Mouse (Mus musculus) heart, postnatal 10 days (tissue): ENCODE results near the gene Chdh. TPM values are rescaled to one million over a fixed set of nuclear protein-coding genes. Genes with fewer than 3 reads are reported as not detected.

Source experiments
- DNase-seq, 2 experiments: peaks; one replicate each; pipeline ENCODE4 v3.0.0; 2021
- intact Hi-C: fragments of 180-260 bp; cut with DNase I; formaldehyde crosslinking; loops from one replicate; pipeline ENCODE4 v1.15.1; 2025
- total RNA-seq, 2 experiments: library from RNA; stranded (reverse); gene quantifications; 2 replicates each; pipeline ENCODE4 v1.2.3; 2021

The Chdh gene
- total RNA-seq: 1 to 10 TPM in 1 of 2 experiments, under 1 TPM in 1; 0.35 to 1.2 TPM

DNA sequence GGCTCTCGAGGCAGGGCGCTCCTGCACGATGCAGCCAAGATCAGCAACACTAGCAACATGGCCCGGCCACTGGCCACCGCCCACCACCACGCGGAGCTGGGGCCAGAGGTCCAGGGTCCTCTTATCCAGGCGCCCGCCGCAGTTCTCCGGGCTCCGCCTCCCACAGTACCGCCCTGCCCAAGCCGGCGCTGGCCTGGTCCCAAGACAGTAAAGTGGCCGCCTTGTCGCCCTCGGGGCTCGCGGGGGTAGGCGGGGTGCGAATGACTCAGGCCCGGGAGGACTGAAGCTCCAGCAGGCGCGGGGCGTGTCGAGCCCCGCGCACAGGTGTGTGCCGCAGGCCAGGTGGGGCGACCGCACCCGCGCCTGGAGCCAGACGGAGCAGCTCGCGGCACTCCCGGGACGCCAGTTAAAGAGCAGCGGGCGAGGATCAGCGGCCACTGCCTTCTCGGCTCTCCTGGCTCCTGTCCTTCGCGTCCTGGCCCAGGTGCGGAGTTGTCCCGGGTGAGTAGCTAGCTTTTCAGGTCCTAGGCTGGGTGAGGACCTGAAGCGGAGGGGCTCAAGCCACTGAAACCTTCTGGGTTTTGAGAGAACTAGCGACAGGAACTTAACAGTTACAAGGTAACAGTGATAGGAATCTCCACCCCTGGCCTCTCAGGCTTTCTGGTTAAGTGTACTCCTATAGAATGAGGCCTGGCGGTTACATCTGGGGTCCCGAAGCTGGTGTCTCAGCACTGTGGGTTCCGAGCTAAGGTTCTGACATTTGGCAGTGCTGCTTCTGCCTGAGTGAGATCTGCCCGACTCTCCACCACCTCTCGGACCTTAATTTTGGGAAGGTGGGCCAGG is at the start of gene Chdh, which contains the start of gene Il17rb:
TSS of gene Chdh (plus strand) at position 291 of the 843 bp plus-strand sequence.
TSS of gene Il17rb (minus strand) at position 164 of the 843 bp plus-strand sequence.
- DNase-seq: peak; percentile 58 to 62
- intact Hi-C loops: no loop called here

DNA sequence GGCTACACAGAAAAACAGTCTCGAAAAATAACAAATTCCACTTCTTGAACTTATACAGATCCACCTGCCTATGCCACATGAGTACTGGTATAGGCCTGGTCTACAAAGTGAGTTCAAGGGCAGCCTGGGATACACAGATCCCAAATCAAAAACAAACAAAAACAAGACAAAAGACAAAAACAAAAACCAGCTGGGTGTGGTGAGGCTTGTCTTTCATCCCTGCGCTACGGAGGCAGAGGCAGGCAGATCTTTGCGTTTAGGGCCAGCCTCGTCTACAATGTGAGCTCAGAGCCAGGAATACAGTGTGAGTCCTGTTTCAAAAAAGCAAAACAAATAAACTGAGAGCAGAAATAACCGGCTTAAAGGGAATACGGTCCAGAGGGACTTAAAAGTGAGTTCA is 41.2 kb upstream of the Chdh start:
- intact Hi-C loops: no loop called here
- no peak for DNase-seq

DNA sequence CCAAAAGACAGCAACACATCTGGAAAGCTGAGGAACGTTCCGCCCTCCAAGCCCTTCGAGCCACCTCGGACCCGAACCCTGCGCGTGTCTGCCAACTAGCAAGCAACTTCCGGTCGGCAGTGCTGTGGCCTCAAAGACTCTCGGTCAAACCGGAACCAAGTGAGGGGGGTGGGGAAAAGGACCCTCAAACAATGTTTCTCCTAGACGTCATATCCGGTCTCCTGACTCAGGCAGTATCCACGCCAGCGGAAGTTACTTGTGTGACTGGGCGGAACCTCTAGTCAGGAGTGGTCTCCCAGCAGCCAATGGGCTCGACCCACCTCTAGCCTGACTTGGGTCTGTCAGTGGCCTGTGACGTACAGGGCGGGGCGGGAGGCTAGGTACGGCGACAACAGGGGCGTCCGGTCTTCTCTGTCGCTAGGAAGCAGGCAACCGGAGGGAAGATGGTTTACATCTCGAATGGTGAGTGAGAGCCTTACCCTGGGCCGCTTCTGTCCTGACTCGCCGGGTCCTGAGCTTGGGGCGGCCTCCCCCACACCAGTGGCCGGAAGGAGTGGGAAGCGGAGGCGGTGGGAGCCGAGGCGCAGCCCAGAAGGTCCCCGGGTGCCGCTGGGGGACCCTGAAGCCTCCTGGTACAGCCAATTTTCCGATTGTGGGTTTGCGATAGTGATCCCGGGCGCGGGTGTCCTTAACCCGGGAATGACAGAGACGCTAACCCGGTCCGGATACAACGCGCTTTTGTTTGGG is 40.6 kb upstream of the Chdh start, which contains the start of gene Selenok:
TSS of gene Selenok (plus strand) at position 234 of the 747 bp plus-strand sequence.
- DNase-seq: peak; percentile 98
- intact Hi-C loops: no loop called here

DNA sequence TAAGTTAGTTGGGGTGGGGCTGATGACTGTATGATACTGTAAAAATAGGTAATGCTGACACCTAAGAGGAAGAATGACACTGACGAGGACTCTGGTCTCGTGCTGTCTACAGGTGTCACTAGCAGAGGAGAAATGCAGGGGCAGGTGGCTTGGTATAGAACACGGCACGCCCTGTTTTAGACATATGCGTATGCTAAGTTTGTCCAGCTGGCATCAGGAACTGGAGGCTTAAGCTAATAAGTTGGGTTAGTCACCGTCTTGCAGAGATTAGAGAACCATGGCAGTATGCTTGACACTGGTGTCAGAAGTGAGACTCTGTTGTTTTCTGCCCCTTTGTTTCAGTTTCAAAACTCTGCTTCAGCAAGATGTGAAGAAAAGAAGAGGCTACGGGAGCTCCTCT is 37.4 kb upstream of the Chdh start:
- no peak for DNase-seq
- intact Hi-C loops: no loop called here

DNA sequence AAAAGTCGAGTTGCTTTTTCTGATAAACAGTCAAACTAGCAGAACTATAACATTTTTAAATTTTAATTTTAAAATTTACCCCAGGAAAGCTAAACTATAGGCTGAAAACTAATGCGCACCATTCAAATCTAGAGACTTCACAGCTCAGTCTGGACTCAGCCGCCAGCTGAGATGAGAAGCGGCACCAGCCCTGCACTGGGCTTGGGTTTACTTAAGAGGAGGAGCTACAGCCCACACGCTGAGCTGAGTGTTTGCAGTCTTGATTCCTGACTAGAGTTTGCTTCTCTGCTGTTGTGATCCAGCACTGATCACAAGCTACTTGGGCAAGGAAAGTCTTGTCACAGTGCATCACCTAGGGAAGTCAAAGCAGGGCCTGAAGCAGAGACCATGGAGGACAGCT is 36.8 kb upstream of the Chdh start:
- intact Hi-C loops: no loop called here
- DNase-seq: no peak

DNA sequence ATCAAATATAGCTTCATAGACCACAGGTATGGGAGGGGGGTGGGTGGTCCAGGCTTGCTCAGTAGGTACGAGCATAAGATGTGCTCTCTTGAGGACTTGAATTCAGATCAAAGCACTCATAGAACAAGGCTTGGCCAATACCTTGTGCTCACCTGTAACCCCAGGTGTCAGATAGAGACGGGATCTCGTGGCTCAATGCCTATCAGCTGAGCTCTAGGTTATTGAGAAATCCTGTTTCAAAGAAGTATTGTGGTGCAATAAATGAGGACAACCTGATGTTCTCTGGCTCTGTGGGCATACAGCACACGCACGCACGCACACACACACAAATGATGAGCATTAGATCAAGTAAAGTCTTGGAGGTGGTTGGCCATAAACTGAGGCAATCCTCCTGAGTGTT is 31.9 kb upstream of the Chdh start:
- DNase-seq: no peak
- intact Hi-C loops: no loop called here

DNA sequence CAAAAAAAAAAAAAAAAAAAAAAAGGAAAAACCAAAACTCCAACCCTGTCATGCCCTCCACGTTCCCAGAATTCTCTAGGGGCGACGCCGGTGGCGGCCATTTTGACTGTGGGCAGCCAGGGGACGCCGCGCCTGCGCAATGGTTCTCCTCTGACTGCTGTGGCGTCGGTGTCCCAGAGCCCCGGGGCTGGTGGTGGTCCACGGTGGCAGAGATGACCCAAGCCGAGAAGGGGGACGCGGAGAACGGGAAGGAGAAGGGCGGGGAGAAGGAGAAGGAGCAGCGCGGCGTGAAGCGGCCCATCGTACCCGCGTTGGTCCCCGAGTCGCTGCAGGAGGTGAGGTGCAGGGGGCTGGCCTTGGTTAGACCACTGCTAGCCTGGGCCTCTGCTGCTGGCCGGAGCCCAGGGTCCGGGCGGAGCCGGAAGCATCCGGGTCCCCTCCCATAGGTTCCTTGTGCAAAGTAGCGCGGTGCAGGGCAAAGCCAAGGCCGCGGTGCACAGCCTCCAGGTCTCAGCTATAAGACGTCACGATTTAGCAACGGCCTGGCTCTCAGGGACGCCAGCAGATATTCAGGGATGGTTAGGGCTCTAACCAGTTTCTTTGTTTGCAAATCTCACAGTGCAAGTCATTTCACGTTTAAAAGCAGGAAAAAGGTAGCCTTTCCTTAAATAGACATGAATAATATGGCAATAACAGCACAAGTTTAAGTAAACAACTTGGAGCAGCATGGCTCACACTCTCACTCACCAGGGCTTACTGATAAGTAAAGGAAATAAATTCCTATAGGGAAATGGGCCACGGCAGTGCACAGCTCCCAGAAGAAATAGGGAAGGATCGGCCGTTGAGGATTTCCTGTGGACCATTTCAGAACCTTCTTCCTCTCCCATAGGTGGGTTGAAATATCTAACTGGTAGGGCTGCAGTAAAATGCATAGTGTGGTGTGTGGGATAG is 30.3 kb upstream of the Chdh start, which contains the start of gene Actr8:
TSS of gene Actr8 (plus strand) at position 84 of the 951 bp plus-strand sequence.
- DNase-seq: peak; percentile 96 to 97
- intact Hi-C loops: no loop called here

DNA sequence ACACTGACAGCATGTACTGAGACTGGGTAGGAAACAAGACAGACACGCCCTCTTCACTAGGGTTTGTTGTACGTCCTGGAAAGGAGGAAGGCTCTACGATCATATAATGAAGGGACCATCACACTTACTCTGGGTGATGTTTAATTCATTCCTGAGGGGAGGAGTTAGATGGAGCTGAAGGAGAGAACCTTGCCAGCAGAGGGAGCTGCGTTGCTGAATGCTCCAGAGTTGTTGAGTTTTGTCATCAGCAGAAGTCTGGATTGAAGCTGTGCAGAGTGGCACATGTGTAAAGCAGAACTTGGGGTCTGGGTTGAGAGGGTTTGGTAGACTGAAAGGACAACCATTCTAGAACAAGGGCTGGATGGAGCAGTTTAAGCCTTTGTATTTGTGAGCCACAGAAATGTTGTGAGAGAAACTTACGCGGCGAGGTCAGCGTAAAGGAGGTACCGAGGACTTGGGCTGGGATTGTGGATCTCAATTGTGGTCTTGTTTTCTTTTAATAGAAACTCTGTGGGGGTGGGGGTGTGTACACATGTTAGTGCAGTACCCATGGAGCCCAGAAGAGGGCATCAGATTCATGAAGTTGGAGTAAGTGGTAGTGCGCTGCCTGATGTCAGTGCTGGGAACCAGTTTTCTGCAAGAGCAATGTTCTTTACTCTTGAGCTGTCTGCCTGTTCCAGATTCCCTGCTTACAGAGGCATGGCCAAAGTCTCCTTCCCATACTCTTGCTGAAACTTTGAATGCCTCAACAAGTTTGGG is 28.2 kb upstream of the Chdh start:
- DNase-seq: peak in 1 of 2 experiments; percentile 36
- intact Hi-C loops: no loop called here

DNA sequence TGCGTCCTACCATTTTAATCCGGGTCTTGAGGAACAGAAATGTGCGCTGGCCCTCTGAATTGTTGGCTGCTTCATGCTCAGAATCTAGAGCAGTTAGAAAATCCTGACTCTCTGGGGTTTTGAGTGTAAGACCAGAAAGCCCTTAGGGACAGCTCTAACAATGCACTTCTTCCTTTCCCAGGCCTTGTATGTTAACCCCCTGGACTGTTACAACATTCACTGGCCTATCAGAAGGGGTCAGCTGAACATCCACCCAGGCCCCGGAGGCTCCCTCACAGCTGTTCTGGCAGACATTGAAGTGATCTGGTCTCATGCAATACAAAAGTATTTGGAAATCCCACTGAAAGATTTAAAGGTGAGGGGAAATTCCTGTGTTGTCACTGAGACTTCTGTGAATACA is 22.7 kb upstream of the Chdh start:
- no peak for DNase-seq
- intact Hi-C loops: no loop called here

DNA sequence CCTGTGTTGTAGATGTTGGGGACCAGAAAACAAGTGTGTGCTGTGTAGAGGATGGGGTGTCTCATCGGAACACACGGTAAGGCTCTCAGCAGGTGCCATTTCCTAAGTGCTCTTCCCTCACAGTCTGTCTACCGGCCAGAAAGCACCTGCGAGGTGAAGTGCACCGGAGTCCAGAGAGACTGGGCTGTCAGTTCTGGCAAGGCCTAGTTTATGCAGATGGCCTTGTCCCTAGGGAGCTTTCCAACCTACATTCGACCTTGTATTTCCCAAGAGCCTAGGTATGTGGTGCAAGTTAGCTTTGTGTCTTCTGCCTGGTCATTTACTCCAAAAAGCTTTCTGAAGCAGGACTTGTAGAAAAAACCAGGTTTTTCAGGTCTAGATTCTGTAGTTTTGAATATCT is 21.5 kb upstream of the Chdh start:
- intact Hi-C loops: no loop called here
- DNase-seq: no peak

DNA sequence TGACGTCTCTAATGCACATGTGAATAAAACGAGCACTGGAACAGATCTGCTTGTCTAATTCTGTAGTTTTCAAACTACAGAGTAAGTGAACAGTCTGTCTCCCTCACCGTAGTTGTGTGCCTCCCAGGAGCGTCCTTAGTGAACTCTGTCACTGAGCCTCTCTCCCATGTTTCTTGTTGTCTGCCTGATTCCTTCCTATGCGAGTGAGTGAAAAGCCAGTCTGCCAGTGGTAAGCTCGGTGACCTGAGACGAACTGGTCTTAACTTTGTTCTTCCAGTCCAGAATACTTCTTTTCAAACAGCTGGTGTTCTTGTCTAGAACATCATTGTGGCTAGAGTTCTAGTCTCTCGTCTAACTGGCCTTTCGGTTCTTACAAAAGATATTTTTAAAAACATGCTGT is 21.1 kb upstream of the Chdh start:
- no peak for DNase-seq
- intact Hi-C loops: no loop called here

DNA sequence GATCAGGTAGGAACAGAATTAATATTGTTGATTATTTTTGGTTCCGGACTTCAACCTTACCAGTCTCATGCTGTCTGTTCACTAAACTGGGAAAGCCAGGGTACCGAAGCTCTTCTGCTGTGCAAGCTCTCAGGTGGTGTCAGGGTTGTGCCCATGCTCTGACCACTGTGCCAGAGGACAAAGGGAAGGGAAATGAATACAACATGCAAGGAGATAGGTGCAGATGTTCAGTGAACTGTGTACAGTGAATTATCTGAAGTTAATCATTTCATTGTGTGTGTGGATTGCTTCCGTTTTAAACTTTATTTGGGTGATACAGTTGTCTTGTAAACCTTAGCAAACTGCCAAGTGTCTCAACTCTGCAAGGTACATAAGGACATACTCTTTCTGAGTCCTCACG is 20.5 kb upstream of the Chdh start:
- intact Hi-C loops: no loop called here
- no peak for DNase-seq

DNA sequence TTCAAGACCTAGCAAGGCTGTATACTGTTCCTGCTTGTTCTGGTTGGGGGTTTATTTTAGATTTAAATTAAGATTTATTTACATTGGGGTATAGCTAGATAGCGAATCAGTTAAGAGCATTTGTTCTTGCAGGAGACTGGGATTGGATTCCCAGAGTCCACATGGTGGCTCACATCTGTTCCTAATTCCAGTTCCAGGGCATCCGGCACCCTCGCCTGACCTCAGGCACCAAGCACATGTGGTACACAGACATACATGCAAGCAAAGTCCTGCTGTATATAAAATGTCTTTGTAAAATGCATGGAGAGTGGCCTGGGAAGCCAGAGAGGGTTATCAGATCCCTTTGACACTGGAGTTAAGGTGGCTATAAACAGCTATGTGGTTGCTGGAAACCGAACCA is 13.8 kb upstream of the Chdh start:
- no peak for DNase-seq
- intact Hi-C loops: no loop called here

DNA sequence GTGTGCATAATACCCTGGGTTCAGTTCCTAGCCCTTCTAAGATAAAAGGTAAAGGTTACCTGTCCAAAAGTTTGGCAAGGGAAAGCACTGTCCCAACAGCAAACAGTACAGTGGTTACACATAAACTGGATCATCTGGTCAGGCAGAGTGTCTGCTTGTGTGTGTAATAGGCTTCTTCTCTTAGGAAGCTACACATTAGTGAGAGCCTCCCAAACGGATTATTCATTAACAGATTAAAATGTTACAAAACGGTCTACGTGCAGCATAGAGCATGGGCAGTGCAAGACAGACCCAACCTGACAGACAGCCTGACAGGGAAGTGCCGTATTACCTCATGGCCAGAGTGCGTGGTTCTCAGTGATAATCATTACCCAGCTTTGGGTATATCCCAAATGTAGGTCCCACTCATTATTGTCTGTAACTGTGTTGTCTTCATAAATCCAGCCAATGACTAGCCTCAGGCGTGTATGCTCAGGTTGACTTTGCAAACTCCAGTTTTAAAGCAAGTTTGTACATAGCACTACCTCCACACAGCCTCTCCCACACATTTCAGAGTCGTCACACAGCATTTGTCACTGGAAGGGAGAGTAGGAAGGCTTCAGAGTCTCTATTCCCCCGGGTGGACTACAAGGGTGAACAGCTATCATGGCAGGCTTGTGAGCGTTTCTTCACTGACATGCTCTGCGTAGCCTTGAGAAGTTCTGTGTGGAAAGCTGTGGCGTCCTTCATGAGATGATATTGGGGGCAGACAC is 12.6 kb upstream of the Chdh start:
- no peak for DNase-seq
- intact Hi-C loops: no loop called here

DNA sequence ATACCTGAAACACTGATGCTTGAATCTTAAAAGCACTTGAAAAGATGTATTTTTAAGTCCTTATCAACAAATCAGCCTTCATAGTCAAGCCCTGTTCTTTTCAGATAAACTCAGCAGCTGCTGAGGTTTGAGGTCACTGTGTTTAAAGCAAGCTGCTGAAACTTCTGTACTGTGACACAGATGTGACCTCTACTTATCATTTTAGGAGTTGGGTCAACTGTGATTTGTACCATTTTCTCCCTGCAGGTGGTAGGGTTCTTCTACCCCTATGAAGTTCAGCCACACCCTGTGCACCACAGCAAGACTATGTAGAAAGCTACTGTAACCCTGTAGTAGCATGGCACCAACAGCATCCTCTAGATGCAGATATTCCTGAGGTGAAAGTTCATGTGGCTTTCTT is 11.5 kb upstream of the Chdh start:
- intact Hi-C loops: no loop called here
- no peak for DNase-seq

DNA sequence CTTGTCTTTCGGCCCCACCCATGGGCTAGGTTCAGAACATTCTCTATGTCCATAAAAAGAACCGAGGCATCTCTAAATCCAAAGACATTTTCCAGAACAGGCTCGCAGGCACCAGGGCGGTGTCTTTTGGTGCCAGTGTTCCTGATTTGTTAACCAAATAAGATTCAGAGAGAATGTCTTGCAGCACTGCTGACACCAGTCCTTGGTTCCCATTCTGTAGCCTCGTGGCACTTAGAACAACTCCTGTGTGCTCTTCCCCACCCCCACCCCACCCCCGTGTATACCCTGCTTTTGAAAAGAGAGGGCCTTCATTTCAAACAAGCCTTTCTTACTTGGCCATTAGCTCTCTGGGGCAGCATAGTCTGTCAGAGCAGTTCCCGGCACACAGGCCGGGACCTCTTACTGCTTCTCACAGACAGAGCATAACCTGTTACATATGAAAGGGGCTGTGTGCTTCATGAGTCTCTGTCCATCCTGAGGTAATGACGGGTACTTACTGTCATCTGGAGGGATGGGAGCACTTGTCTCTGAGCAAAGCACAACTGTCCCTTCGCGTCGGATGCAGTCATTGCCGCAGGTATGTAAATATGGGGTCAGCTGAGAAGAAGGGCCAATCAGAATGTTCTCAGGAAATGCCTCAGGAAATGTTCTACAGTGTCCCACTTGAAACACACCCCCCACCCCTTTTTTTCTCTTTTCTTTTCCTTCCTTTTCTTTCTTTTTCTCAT is 9.9 kb upstream of the Chdh start:
- intact Hi-C loops: no loop called here
- DNase-seq: no peak

DNA sequence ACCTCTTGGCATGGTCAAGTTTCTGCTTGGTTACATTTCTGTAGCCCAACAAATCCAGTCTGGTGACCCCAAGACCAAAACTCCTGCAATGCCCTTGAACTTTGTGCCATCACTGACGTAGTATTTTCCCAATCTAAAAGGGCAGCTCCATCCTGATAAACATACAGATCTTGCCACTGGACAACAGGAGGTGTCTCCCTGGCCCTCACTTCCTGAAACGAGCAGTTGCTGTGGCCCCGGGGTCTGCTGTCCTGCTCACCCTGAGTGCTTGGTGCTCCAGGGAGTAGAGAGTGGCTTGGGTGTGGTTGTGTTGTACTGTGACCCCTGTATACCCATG is 9.4 kb upstream of the Chdh start:
- no peak for DNase-seq
- intact Hi-C loops: no loop called here

DNA sequence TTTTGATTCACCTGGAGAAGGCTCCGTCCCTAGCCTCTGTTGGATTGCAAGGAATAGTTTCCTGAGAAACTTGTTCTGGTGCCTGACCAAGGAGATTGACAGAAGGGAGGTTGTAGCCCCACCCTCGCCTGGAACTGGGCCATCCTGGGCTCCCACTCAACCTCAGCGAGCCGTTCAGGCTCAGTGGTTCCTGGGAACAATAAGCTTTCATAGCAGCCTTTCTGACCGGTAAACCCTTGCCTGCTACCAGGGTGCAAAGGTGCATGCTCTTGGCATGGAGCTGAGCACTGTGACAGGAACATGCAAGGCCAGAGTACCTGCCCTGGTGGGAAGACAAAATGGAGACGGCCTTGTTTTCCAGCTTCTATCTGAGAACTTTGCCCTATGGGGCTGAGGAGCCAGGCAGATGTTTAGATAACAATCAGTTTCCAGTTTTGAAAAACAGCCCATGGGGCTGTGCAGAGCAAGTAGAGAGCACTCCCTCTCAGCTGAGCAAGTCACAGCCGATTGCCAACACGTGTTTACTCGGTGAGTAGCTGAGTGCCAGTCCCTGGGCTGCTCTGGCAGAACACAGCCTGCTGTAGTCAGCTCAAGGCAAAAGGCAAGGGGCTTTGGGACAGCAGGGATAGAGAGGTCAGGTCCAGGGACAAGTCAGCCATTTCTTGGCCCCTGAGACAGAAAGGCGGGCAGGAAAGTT is 1.2 kb downstream of the Chdh start:
- intact Hi-C loops: no loop called here
- peak; percentile 77 to 79 for DNase-seq
